Mouse (Mus musculus): ENCODE data around the gene Rab4a. TPM values are rescaled to one million over a fixed set of nuclear protein-coding genes. Genes with fewer than 3 reads are reported as not detected.

The Rab4a gene
- polyA plus RNA-seq, 1 experiment = 4.4 TPM

DNA sequence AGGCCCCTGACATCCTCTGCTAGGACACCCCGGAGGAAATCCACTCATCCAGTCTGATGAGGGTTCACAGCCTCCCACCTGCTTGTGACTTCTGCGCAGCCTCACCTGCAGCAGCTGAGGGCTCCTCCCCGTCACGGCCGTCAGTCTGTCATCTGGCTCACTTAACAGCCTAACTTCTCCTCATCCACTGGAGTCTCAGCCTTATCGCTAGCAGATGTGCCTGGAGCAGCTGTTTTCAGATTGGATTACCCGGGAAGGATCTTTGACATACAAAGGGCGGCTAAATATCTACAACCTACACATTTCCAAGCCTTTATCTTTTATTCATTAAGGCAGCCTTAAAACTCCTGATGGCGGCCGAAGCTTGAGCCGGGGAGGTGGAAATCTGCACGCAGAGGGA lies 32.3 kb upstream of the Rab4a start:
- H3K4me1 ChIP-seq (replicated peaks; ENCODE audit: control insufficient read depth, insufficient read depth, low read length) = no peaks in the 10 kb centered on the region
- no peaks in the 10 kb centered on the region for H3K36me3 ChIP-seq (ENCODE audit: control insufficient read depth, insufficient read depth, low read length)
- no peak for TF ChIP-seq CTCF (IDR thresholded peaks at IDR 0.05; ENCODE audit: borderline replicate concordance, control insufficient read depth, extremely low read depth, insufficient read depth, low read length, poor library complexity)
- TF ChIP-seq POLR2A (IDR thresholded peaks at IDR 0.05; ENCODE audit: control insufficient read depth, extremely low read depth, insufficient read depth, low read length, poor library complexity) = no peak
- H3K27ac ChIP-seq (ENCODE audit: control insufficient read depth, insufficient read depth, low read length) = no peak overlapping the region
- H3K27me3 ChIP-seq (ENCODE audit: control insufficient read depth, insufficient read depth, low read length) = no peaks in the 10 kb centered on the region; the same call in 1 of the 2 replicates
- no peak for DNase-seq
- no peak overlapping the region for H3K4me3 ChIP-seq (ENCODE audit: control insufficient read depth, insufficient read depth, low read length)
- WGBS = 90% methylated on average over 12 of the region's 12 CpGs

DNA sequence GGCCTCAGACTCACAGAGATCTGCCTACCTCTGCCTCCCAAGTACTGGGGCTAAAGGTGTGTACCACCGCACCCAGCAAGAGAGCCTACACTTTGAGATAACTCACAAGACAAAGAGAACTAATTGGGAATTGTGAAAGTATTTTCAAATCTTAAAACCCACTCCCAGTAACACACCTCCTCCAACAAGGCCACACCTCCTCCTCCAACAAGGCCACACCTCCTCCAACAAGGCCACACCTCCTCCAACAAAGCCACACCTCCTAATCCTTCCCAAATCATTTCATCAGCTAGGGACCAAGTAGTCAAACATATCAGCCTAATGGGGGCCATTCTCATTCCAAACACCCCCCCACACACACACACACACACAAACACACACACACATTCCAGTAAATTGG lies 31.3 kb upstream of the Rab4a start:
- H3K4me1 ChIP-seq (replicated peaks; ENCODE audit: control insufficient read depth, insufficient read depth, low read length) = no peaks in the 10 kb centered on the region
- TF ChIP-seq POLR2A (IDR thresholded peaks at IDR 0.05; ENCODE audit: control insufficient read depth, extremely low read depth, insufficient read depth, low read length, poor library complexity) (no peak), CTCF (IDR thresholded peaks at IDR 0.05; ENCODE audit: borderline replicate concordance, control insufficient read depth, extremely low read depth, insufficient read depth, low read length, poor library complexity) (no peak)
- no peaks in the 10 kb centered on the region for H3K36me3 ChIP-seq (ENCODE audit: control insufficient read depth, insufficient read depth, low read length)
- no peak overlapping the region for H3K4me3 ChIP-seq (ENCODE audit: control insufficient read depth, insufficient read depth, low read length)
- 96% methylated on average over 1 of the region's 1 CpGs for WGBS
- no peaks in the 10 kb centered on the region for H3K27me3 ChIP-seq (ENCODE audit: control insufficient read depth, insufficient read depth, low read length)
- no peak for DNase-seq
- H3K27ac ChIP-seq (ENCODE audit: control insufficient read depth, insufficient read depth, low read length) = no peak overlapping the region

DNA sequence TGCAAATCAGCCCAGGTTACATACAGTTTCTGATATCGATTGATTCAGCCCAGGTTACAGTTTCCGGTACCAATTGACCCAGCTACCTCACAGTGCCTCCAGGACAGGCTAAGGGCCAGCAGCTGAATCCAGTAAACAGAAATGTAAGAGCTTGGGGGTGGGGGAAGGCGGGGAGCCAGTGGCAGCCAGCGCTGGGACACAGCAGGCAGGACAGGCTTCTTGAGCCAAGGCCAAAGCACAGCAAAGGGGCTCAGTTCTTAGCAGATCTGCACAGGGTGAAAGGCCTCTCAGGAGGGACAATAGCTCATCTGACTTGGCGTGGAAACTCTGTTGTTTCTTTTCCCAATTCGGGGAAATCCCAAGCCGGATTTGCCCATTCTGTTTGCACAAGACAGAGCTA lies 28.5 kb upstream of the Rab4a start:
- Histone ChIP-seq H3K4me3 (ENCODE audit: control insufficient read depth, insufficient read depth, low read length) (no peak overlapping the region), H3K4me1 (replicated peaks; ENCODE audit: control insufficient read depth, insufficient read depth, low read length) (no peaks in the 10 kb centered on the region), H3K27me3 (ENCODE audit: control insufficient read depth, insufficient read depth, low read length) (no peaks in the 10 kb centered on the region), H3K36me3 (ENCODE audit: control insufficient read depth, insufficient read depth, low read length) (no peaks in the 10 kb centered on the region), H3K27ac (ENCODE audit: control insufficient read depth, insufficient read depth, low read length) (no peak overlapping the region)
- 82% methylated on average over 7 of the region's 7 CpGs for WGBS
- no peak for DNase-seq
- no peak for TF ChIP-seq CTCF (IDR thresholded peaks at IDR 0.05; ENCODE audit: borderline replicate concordance, control insufficient read depth, extremely low read depth, insufficient read depth, low read length, poor library complexity)

DNA sequence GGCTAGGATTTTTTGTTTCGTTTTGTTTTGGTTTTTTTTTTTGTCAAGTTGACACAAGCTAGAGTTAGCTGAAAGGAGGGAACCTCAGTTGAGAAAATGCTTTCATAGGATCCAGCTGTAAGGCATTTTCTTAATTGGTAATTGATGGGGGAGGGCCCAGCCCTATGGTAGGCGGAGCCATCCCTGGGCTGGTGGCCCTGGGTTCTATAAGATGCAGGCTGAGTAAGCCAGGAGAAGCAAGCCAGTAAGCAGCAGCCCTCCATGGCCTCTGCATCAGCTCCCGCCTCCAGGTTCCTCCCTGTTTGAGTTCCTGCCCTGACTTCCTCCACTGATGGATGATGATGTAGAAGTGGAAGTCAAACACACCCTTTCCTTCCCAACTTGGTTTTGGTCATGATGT lies 25.3 kb upstream of the Rab4a start:
- 41% methylated on average over 3 of the region's 3 CpGs for WGBS

DNA sequence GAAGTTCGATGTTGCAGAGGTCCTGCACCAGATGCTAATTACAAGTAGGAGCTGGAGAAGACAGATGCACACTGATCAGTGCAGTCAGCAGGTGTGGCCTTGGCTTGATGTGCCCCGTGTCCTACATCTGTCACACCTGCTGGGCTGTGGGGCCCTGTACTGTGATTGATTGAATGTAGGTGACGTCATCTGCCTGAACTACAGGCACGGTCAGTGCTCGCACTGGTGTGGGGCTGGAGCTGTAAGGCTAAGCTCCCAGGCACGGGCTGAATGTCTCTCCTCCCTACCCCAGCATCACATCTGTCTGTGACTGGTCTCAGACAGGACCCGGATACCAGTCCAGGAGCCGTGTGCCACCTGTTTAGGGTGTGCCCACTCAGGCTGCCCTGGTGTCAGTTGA lies 24.5 kb upstream of the Rab4a start:
- Histone ChIP-seq H3K4me1 (replicated peaks; ENCODE audit: control insufficient read depth, insufficient read depth, low read length) (no peaks in the 10 kb centered on the region), H3K36me3 (ENCODE audit: control insufficient read depth, insufficient read depth, low read length) (no peaks in the 10 kb centered on the region), H3K27me3 (ENCODE audit: control insufficient read depth, insufficient read depth, low read length) (no peaks in the 10 kb centered on the region), H3K4me3 (ENCODE audit: control insufficient read depth, insufficient read depth, low read length) (no peak overlapping the region), H3K27ac (ENCODE audit: control insufficient read depth, insufficient read depth, low read length) (no peak overlapping the region)
- TF ChIP-seq CTCF (IDR thresholded peaks at IDR 0.05; ENCODE audit: borderline replicate concordance, control insufficient read depth, extremely low read depth, insufficient read depth, low read length, poor library complexity) (no peak), POLR2A (IDR thresholded peaks at IDR 0.05; ENCODE audit: control insufficient read depth, extremely low read depth, insufficient read depth, low read length, poor library complexity) (no peak)
- 65% methylated on average over 8 of the region's 8 CpGs for WGBS
- DNase-seq = no peak

More for the DNA sequence above, 25.3 kb upstream of the Rab4a start:
- DNase-seq = no peak
- Histone ChIP-seq H3K4me1 (replicated peaks; ENCODE audit: control insufficient read depth, insufficient read depth, low read length) (no peaks in the 10 kb centered on the region), H3K27ac (ENCODE audit: control insufficient read depth, insufficient read depth, low read length) (no peak overlapping the region), H3K27me3 (ENCODE audit: control insufficient read depth, insufficient read depth, low read length) (no peaks in the 10 kb centered on the region), H3K4me3 (ENCODE audit: control insufficient read depth, insufficient read depth, low read length) (no peak overlapping the region), H3K36me3 (ENCODE audit: control insufficient read depth, insufficient read depth, low read length) (no peaks in the 10 kb centered on the region)
- no peak for TF ChIP-seq POLR2A (IDR thresholded peaks at IDR 0.05; ENCODE audit: control insufficient read depth, extremely low read depth, insufficient read depth, low read length, poor library complexity)
- TF ChIP-seq CTCF (IDR thresholded peaks at IDR 0.05; ENCODE audit: borderline replicate concordance, control insufficient read depth, extremely low read depth, insufficient read depth, low read length, poor library complexity) = no peak

DNA sequence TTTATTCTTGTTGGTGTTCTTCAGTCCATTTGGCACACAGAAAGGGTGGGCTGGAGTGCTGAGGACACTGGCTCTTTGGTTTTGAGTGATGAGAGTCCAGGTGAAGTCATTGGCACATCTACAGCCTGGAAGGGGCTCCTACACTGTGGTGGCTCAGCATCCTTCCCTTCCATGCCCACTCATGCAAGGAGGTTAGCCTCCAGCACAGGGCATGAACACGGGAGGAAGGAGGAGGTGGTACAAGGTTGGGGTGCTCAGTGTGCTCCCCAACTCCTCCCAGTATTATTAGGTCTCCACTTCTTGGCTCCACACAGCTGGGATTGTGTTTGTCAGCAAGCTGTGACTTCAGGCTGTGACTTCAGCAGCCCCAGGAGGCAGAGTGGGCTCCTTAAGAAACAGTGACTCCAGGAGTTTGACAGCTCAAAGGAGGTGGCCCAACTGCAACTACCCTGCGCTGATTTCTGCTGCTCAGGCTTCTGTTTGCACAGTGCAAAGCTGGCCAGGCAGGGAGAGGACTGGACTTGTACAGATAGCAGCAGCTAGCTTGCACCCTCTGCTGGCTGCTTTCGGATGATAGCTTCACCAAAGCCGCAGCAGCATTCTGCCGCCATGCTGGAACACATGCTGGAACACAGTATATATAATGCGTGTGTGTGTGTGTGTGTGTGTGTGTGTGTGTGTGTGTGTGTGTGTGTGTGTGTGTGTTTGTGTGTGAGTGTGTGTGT lies 22.1 kb upstream of the Rab4a start:
- DNase-seq = peak; percentile 31
- Histone ChIP-seq H3K27ac (ENCODE audit: control insufficient read depth, insufficient read depth, low read length) (no peak overlapping the region), H3K4me1 (replicated peaks; ENCODE audit: control insufficient read depth, insufficient read depth, low read length) (peaks cover 7% of the 10 kb centered on the region), H3K36me3 (ENCODE audit: control insufficient read depth, insufficient read depth, low read length) (no peaks in the 10 kb centered on the region), H3K4me3 (ENCODE audit: control insufficient read depth, insufficient read depth, low read length) (no peak overlapping the region), H3K27me3 (ENCODE audit: control insufficient read depth, insufficient read depth, low read length) (no peaks in the 10 kb centered on the region)
- 8% methylated on average over 6 of the region's 6 CpGs for WGBS
- TF ChIP-seq CTCF (IDR thresholded peaks at IDR 0.05; ENCODE audit: borderline replicate concordance, control insufficient read depth, extremely low read depth, insufficient read depth, low read length, poor library complexity) (no peak), POLR2A (IDR thresholded peaks at IDR 0.05; ENCODE audit: control insufficient read depth, extremely low read depth, insufficient read depth, low read length, poor library complexity) (no peak)

DNA sequence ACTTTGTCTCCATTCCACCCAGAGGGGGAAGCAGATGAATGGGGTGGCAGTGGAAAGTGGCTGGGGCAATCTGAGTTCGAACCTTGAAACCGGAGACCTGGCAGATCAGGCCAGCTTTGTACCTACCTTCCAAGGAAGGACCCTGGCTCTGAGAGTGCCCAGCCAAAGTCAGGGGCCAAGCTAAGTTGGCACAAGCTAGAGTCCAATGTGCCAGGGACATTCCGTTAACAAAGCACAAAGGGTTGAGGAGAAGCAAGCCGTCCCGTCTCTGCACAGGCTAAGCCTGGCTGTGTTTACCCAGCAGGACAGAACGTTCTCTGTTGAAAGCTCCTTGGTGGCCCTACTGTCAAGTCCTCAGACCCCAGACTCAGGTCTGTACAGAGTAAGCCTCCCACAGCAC lies 19.6 kb upstream of the Rab4a start:
- no peak for TF ChIP-seq CTCF (IDR thresholded peaks at IDR 0.05; ENCODE audit: borderline replicate concordance, control insufficient read depth, extremely low read depth, insufficient read depth, low read length, poor library complexity)
- no peak overlapping the region for H3K27ac ChIP-seq (ENCODE audit: control insufficient read depth, insufficient read depth, low read length)
- H3K4me1 ChIP-seq (replicated peaks; ENCODE audit: control insufficient read depth, insufficient read depth, low read length) = peaks cover 7% of the 10 kb centered on the region

More for the DNA sequence above, 19.6 kb upstream of the Rab4a start:
- no peak for DNase-seq
- Histone ChIP-seq H3K4me3 (ENCODE audit: control insufficient read depth, insufficient read depth, low read length) (no peak overlapping the region), H3K27me3 (ENCODE audit: control insufficient read depth, insufficient read depth, low read length) (no peaks in the 10 kb centered on the region), H3K36me3 (ENCODE audit: control insufficient read depth, insufficient read depth, low read length) (no peaks in the 10 kb centered on the region)
- WGBS = 93% methylated on average over 6 of the region's 6 CpGs
